Mouse (Mus musculus) liver, embryonic 15.5 days (tissue): ENCODE measurements at regions not wholly inside any gene's neighbourhood (a gene's known extent, or its start where the extent isn't known, plus 50 kb on each side); places are given as distances from the start of the nearest gene placed in this dataset.

ENCODE experiments used
- ATAC-seq: fragments of 200-750 bp; cut with Nextera tagmentation; 2 replicates; pipeline ENCODE4 v1.8.0; 2017; ENCODE audit warnings: moderate number of reproducible peaks, mild to moderate bottlenecking, moderate library complexity; ENCODE audit not compliant: insufficient read depth
- H3K27ac ChIP-seq: fragments of 300-500 bp; sonication (generic); replicated peaks from 2 replicates; pipeline ENCODE4 v1.5.1; 2015; ENCODE audit warnings: mild to moderate bottlenecking, inconsistent platforms
- H3K27me3 ChIP-seq: fragments of 300-500 bp; sonication (generic); 2 replicates; pipeline ENCODE4 v1.6.1; 2015; ENCODE audit warnings: mild to moderate bottlenecking, inconsistent platforms
- H3K36me3 ChIP-seq: fragments of 300-500 bp; sonication (generic); replicated peaks from 2 replicates; pipeline ENCODE4 v1.6.1; 2015; ENCODE audit warnings: moderate library complexity, mild to moderate bottlenecking, inconsistent platforms
- H3K4me1 ChIP-seq: fragments of 300-500 bp; sonication (generic); replicated peaks from 2 replicates; pipeline ENCODE4 v1.6.1; 2015; ENCODE audit warnings: inconsistent platforms
- H3K4me2 ChIP-seq: fragments of 300-500 bp; sonication (generic); 2 replicates; pipeline ENCODE4 v1.6.1; 2015; ENCODE audit warnings: moderate library complexity, mild to moderate bottlenecking, inconsistent platforms
- H3K4me3 ChIP-seq: fragments of 300-500 bp; sonication (generic); replicated peaks from 2 replicates; pipeline ENCODE4 v1.5.1; 2015; ENCODE audit warnings: mild to moderate bottlenecking, inconsistent platforms
- H3K9ac ChIP-seq: fragments of 300-500 bp; sonication (generic); 2 replicates; pipeline ENCODE4 v1.6.1; 2015; ENCODE audit warnings: moderate library complexity, mild to moderate bottlenecking, inconsistent platforms
- H3K9me3 ChIP-seq: fragments of 300-500 bp; sonication (generic); replicated peaks from 2 replicates; pipeline ENCODE4 v1.6.1; 2016; ENCODE audit warnings: inconsistent platforms
- WGBS: fragments of 180-500 bp; shearing (Covaris S2); methylation state at CpG from one replicate; pipeline ENCODE4 v1.1.7; 2015; ENCODE audit warnings: mixed read lengths; ENCODE audit not compliant: insufficient replicate concordance; 5-methylcytosine and 5-hydroxymethylcytosine counted together

DNA sequence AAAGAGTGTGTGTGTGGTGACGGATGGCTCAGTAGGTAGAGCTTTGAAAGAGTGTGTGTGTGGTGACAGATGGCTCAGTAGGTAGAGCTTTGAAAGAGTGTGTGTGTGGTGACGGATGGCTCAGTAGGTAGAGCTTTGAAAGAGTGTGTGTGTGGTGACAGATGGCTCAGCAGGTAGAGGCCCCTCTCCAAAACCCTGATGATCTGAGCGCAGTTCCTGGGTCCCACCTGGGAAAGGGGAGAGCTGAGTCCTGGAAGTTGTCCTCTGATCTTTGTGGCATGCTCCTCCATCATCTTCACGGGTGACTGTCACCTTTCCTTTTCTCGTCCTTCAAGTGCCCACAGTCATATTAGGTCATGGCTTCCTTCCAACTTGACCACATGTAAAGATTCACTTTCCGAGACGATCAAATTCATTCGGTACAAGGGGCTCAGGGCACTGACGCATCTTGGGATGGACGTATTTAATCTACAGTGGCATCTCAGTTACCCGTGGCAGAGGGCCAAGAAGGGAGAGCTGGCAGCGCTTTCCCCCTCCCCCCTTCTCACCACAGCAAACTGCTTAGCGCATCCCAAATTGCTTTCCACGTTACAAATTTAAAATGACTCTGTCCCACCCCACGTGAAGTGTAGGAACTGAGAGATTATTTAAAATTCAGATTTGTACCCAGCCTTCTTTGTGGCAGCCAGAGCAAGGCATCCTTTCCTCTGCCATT is 363.5 kb downstream of the Med10 start:
- Histone ChIP-seq H3K9me3 (no peaks in the 10 kb centered on the region), H3K9ac (no peak overlapping the region), H3K4me3 (no peak overlapping the region), H3K4me1 (no peaks in the 10 kb centered on the region), H3K27me3 (no peaks in the 10 kb centered on the region), H3K36me3 (no peaks in the 10 kb centered on the region), H3K27ac (no peak overlapping the region), H3K4me2 (no peak overlapping the region)
- 62% methylated on average over 15 of the region's 15 CpGs for WGBS
- no peak for ATAC-seq

DNA sequence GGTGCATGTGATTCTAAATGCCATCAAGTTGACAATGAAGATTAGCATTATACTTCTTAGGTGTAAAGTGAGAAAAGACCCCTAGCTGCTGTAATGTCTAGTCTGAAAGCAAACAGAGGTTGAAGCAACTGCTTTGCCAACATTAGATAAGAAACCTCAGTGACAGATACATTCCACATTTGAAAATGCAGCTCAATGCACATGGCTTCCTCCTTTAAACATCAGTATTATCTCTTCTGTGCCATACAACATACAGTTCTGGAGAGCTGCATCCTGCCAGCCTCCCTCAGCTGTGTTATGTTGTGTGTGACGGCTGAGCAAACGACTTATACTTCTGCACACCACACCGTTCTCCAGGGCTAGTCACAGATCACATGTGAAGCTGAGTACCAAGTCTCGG is 365.6 kb downstream of the Med10 start:
- H3K27ac ChIP-seq, result no peak overlapping the region
- 32% methylated on average over 4 of the region's 4 CpGs for WGBS
- H3K4me3 ChIP-seq, result no peak overlapping the region
- ATAC-seq, result no peak
- H3K9ac ChIP-seq, result no peak overlapping the region
- no peaks in the 10 kb centered on the region for H3K36me3 ChIP-seq
- no peaks in the 10 kb centered on the region for H3K27me3 ChIP-seq
- no peaks in the 10 kb centered on the region for H3K9me3 ChIP-seq
- H3K4me1 ChIP-seq, result no peaks in the 10 kb centered on the region
- no peak overlapping the region for H3K4me2 ChIP-seq

GRCm38 (mm10) chr13:70168906-70169305 is 366.7 kb downstream of the Med10 start:
- ATAC-seq, result no peak
- H3K36me3 ChIP-seq, result no peaks in the 10 kb centered on the region
- no peak overlapping the region for H3K9ac ChIP-seq
- no peaks in the 10 kb centered on the region for H3K9me3 ChIP-seq
- no peak overlapping the region for H3K4me2 ChIP-seq
- H3K27me3 ChIP-seq, result no peaks in the 10 kb centered on the region
- no peak overlapping the region for H3K27ac ChIP-seq
- H3K4me1 ChIP-seq, result no peaks in the 10 kb centered on the region
- 49% methylated on average over 3 of the region's 3 CpGs for WGBS
- H3K4me3 ChIP-seq, result no peak overlapping the region

DNA sequence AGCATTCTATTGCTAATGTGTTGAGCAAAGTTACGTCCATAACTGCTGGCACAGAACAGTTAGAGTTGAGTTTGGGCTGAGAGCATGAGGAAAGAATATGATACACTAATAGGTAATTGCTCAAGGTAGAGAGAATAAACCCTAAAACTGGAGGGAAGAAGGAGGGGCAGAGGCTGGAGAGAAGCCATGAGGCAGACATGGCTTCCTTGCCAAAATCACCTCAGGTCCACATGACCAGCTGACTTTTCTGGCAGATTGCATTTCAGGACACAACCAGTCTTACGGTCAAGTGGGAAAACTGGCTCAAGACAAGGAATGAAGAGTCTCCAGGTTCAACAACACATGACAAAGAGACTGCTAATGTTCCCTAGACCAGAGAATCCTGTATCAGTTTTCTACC is 374.9 kb downstream of the Med10 start:
- Histone ChIP-seq H3K4me1 (no peaks in the 10 kb centered on the region), H3K9me3 (no peaks in the 10 kb centered on the region), H3K27me3 (no peaks in the 10 kb centered on the region), H3K4me3 (no peak overlapping the region), H3K27ac (no peak overlapping the region), H3K9ac (no peak overlapping the region), H3K4me2 (no peak overlapping the region), H3K36me3 (no peaks in the 10 kb centered on the region)
- 64% methylated on average over 2 of the region's 2 CpGs for WGBS
- no peak for ATAC-seq

GRCm38 (mm10) chr13:70178073-70178491 is 375.9 kb downstream of the Med10 start:
- no peak for ATAC-seq
- Histone ChIP-seq H3K4me2 (no peak overlapping the region), H3K27ac (no peak overlapping the region), H3K4me3 (no peak overlapping the region), H3K9me3 (no peaks in the 10 kb centered on the region), H3K4me1 (no peaks in the 10 kb centered on the region), H3K27me3 (no peaks in the 10 kb centered on the region), H3K36me3 (no peaks in the 10 kb centered on the region), H3K9ac (no peak overlapping the region)
- 47% methylated on average over 8 of the region's 8 CpGs for WGBS

- WGBS, result 53% methylated on average over 4 of the region's 4 CpGs
- Histone ChIP-seq H3K4me3 (no peak overlapping the region), H3K36me3 (no peaks in the 10 kb centered on the region), H3K4me2 (no peak overlapping the region), H3K4me1 (no peaks in the 10 kb centered on the region), H3K9me3 (no peaks in the 10 kb centered on the region), H3K27ac (no peak overlapping the region), H3K9ac (no peak overlapping the region), H3K27me3 (no peaks in the 10 kb centered on the region)
- no peak for ATAC-seq
These were observed 388.8 kb downstream of the Med10 start for GRCm38 (mm10) chr13:70190978-70191377.

GRCm38 (mm10) chr13:70192101-70193025 is 390.2 kb downstream of the Med10 start:
- H3K9ac ChIP-seq, result no peak overlapping the region
- H3K4me1 ChIP-seq, result no peaks in the 10 kb centered on the region
- 69% methylated on average over 13 of the region's 13 CpGs for WGBS
- no peaks in the 10 kb centered on the region for H3K9me3 ChIP-seq
- no peak overlapping the region for H3K4me3 ChIP-seq
- no peak overlapping the region for H3K27ac ChIP-seq
- H3K27me3 ChIP-seq, result no peaks in the 10 kb centered on the region
- H3K36me3 ChIP-seq, result no peaks in the 10 kb centered on the region
- ATAC-seq, result no peak
- H3K4me2 ChIP-seq, result no peak overlapping the region

DNA sequence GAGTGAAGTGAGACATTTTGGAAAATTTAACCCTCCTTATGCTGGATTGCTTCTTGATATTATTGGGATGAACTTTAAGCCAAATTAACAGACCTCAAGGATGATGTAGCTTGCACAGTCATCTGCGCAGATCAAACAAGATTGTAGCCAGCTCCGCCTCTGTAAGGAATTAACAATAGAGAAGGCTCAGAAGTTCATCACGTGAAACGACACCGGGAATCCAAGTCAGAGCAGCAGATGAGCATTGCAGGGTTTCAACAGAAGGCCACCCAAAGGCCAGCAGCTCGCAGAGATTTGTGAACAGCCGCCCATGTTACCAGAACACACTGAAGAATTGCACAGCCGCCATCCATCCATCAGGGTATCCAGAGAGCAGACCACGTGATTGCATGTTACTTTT is 391.1 kb downstream of the Med10 start:
- H3K36me3 ChIP-seq, result no peaks in the 10 kb centered on the region
- H3K9me3 ChIP-seq, result no peaks in the 10 kb centered on the region
- 67% methylated on average over 9 of the region's 9 CpGs for WGBS
- no peak for ATAC-seq
- H3K9ac ChIP-seq, result no peak overlapping the region
- no peak overlapping the region for H3K4me2 ChIP-seq
- H3K4me1 ChIP-seq, result no peaks in the 10 kb centered on the region
- no peak overlapping the region for H3K27ac ChIP-seq
- no peak overlapping the region for H3K4me3 ChIP-seq
- no peaks in the 10 kb centered on the region for H3K27me3 ChIP-seq

- H3K9me3 ChIP-seq, result no peaks in the 10 kb centered on the region
- 54% methylated on average over 4 of the region's 4 CpGs for WGBS
- no peaks in the 10 kb centered on the region for H3K36me3 ChIP-seq
- no peak overlapping the region for H3K27ac ChIP-seq
- no peaks in the 10 kb centered on the region for H3K4me1 ChIP-seq
- no peaks in the 10 kb centered on the region for H3K27me3 ChIP-seq
- H3K9ac ChIP-seq, result no peak overlapping the region
- no peak overlapping the region for H3K4me2 ChIP-seq
- no peak for ATAC-seq
- no peak overlapping the region for H3K4me3 ChIP-seq
These were observed 393.7 kb downstream of the Med10 start for GRCm38 (mm10) chr13:70195854-70196253.

GRCm38 (mm10) chr13:70198638-70199037 is 396.4 kb downstream of the Med10 start:
- Histone ChIP-seq H3K9me3 (no peaks in the 10 kb centered on the region), H3K9ac (no peak overlapping the region), H3K4me2 (no peak overlapping the region), H3K36me3 (no peaks in the 10 kb centered on the region), H3K4me1 (no peaks in the 10 kb centered on the region), H3K4me3 (no peak overlapping the region), H3K27ac (no peak overlapping the region), H3K27me3 (no peaks in the 10 kb centered on the region)
- 65% methylated on average over 4 of the region's 4 CpGs for WGBS
- ATAC-seq, result no peak

- Histone ChIP-seq H3K27ac (no peak overlapping the region), H3K27me3 (no peaks in the 10 kb centered on the region), H3K36me3 (no peaks in the 10 kb centered on the region), H3K4me2 (no peak overlapping the region), H3K4me3 (no peak overlapping the region), H3K9ac (no peak overlapping the region), H3K9me3 (no peaks in the 10 kb centered on the region), H3K4me1 (no peaks in the 10 kb centered on the region)
- no peak for ATAC-seq
- WGBS, result 59% methylated on average over 1 of the region's 1 CpGs
These were observed 396.9 kb downstream of the Med10 start for GRCm38 (mm10) chr13:70199087-70199486.
